Mouse (Mus musculus) hindbrain, embryonic 14.5 days (tissue): ENCODE measurements at regions not wholly inside any gene's neighbourhood (a gene's known extent, or its start where the extent isn't known, plus 50 kb on each side); places are given as distances from the start of the nearest gene placed in this dataset.
"Not testable (repeated sequence)": the region's sequence is repeated elsewhere in the genome, so short reads cannot be mapped to it uniquely, and the experiment has no call there.

Experiments used
- ATAC-seq: fragments of 200-750 bp; cut with Nextera tagmentation; 2 replicates; pipeline ENCODE4 v1.8.0; 2017; ENCODE audit warnings: moderate number of reproducible peaks, mild to moderate bottlenecking, moderate TSS enrichment, moderate library complexity; ENCODE audit not compliant: low FRiP score
- DNase-seq: peaks from one replicate; pipeline ENCODE4 v3.0.0-alpha.2; 2015; ENCODE audit warnings: low spot score
- H3K27ac ChIP-seq: fragments of 300-500 bp; sonication (generic); 2 replicates; pipeline ENCODE4 v1.5.1; 2014; ENCODE audit warnings: mild to moderate bottlenecking, moderate library complexity
- H3K27me3 ChIP-seq: fragments of 300-500 bp; sonication (generic); 2 replicates; pipeline ENCODE4 v1.6.1; 2014; ENCODE audit warnings: mild to moderate bottlenecking, low read length, mixed read lengths; ENCODE audit not compliant: control insufficient read depth, insufficient read depth
- H3K36me3 ChIP-seq: fragments of 300-500 bp; sonication (generic); replicated peaks from 2 replicates; pipeline ENCODE4 v1.6.1; 2014; ENCODE audit not compliant: control insufficient read depth, insufficient read depth
- H3K4me1 ChIP-seq: fragments of 300-500 bp; sonication (generic); replicated peaks from 2 replicates; pipeline ENCODE4 v1.6.1; 2014; ENCODE audit warnings: antibody characterized with exemption, low read length, mixed read lengths; ENCODE audit not compliant: control insufficient read depth, insufficient read depth
- H3K4me2 ChIP-seq: fragments of 300-500 bp; sonication (generic); replicated peaks from 2 replicates; pipeline ENCODE4 v1.6.1; 2014; ENCODE audit warnings: mild to moderate bottlenecking, moderate library complexity
- H3K4me3 ChIP-seq: fragments of 300-500 bp; sonication (generic); replicated peaks from 2 replicates; pipeline ENCODE4 v1.5.1; 2014; ENCODE audit warnings: mild to moderate bottlenecking, low read length
- H3K9ac ChIP-seq: fragments of 300-500 bp; sonication (generic); 2 replicates; pipeline ENCODE4 v1.6.1; 2014
- H3K9me3 ChIP-seq: fragments of 300-500 bp; sonication (generic); 2 replicates; pipeline ENCODE4 v1.6.1; 2016; ENCODE audit warnings: low read length; ENCODE audit not compliant: control insufficient read depth
- WGBS: fragments of 180-500 bp; shearing (Covaris S2); extraction: QIAGEN DNeasy Blood & Tissue Kit; methylation state at CpG from one replicate; pipeline ENCODE4 v1.1.7; 2014; 5-methylcytosine and 5-hydroxymethylcytosine counted together

- H3K4me2 ChIP-seq, result no peak overlapping the region
- DNase-seq (no peak), ATAC-seq (no peak)
- 89% methylated on average over 3 of the region's 3 CpGs for WGBS
- no peak overlapping the region for H3K9ac ChIP-seq
- no peak overlapping the region for H3K4me3 ChIP-seq
- no peaks in the 10 kb centered on the region for H3K27me3 ChIP-seq
- no peaks in the 10 kb centered on the region for H3K9me3 ChIP-seq
- no peaks in the 10 kb centered on the region for H3K4me1 ChIP-seq
- no peak overlapping the region for H3K27ac ChIP-seq
- no peaks in the 10 kb centered on the region for H3K36me3 ChIP-seq
Measured at GRCm38 (mm10) chr16:73543651-73544050, 868.0 kb downstream of the Robo2 start.

GRCm38 (mm10) chr16:73538040-73538439 lies 873.6 kb downstream of the Robo2 start:
- DNase-seq (no peak), ATAC-seq (no peak)
- H3K36me3 ChIP-seq, result no peaks in the 10 kb centered on the region
- no peaks in the 10 kb centered on the region for H3K4me1 ChIP-seq
- no peak overlapping the region for H3K9ac ChIP-seq
- H3K27ac ChIP-seq, result no peak overlapping the region
- no peaks in the 10 kb centered on the region for H3K9me3 ChIP-seq
- no peak overlapping the region for H3K4me2 ChIP-seq
- no peaks in the 10 kb centered on the region for H3K27me3 ChIP-seq
- H3K4me3 ChIP-seq, result no peak overlapping the region
- whole genome bisulfite sequencing, result 90% methylated on average over 7 of the region's 7 CpGs

- Histone ChIP-seq H3K9ac (no peak overlapping the region), H3K36me3 (no peaks in the 10 kb centered on the region), H3K27me3 (no peaks in the 10 kb centered on the region), H3K9me3 (no peaks in the 10 kb centered on the region), H3K4me1 (no peaks in the 10 kb centered on the region), H3K4me3 (no peak overlapping the region), H3K27ac (no peak overlapping the region), H3K4me2 (no peak overlapping the region)
- 94% methylated on average over 7 of the region's 7 CpGs for WGBS
- ATAC-seq, result no peak
- no peak for DNase-seq
Measured at GRCm38 (mm10) chr16:73537541-73537940, 874.1 kb downstream of the Robo2 start.

GRCm38 (mm10) chr16:73530191-73530590 lies 881.4 kb downstream of the Robo2 start:
- H3K4me2 ChIP-seq, result peak overlapping the region; percentile 38
- H3K36me3 ChIP-seq, result no peaks in the 10 kb centered on the region
- H3K27ac ChIP-seq, result no peak overlapping the region
- 0 out of 2 replicates have a peak, but pooled peaks cover 6% of the 10 kb centered on the region for H3K4me1 ChIP-seq
- no peak overlapping the region for H3K9ac ChIP-seq
- H3K27me3 ChIP-seq, result no peaks in the 10 kb centered on the region
- peak; percentile 38 for DNase-seq
- peak; percentile 40; the same call in 1 of the 2 replicates for ATAC-seq
- H3K9me3 ChIP-seq, result no peaks in the 10 kb centered on the region
- WGBS, result 14% methylated on average over 10 of the region's 10 CpGs
- peak overlapping the region; percentile 9; the same call in 1 of the 2 replicates for H3K4me3 ChIP-seq

- 87% methylated on average over 3 of the region's 3 CpGs for WGBS
- not testable (repeated sequence) for H3K4me1 ChIP-seq, H3K27me3 ChIP-seq, H3K36me3 ChIP-seq, H3K27ac ChIP-seq, DNase-seq, H3K4me3 ChIP-seq, H3K4me2 ChIP-seq, H3K9me3 ChIP-seq, H3K9ac ChIP-seq, ATAC-seq
Measured at GRCm38 (mm10) chr16:73522931-73523330, 888.7 kb downstream of the Robo2 start.

GRCm38 (mm10) chr16:73504759-73505158 lies 906.9 kb downstream of the Robo2 start:
- no peak overlapping the region for H3K27ac ChIP-seq
- no peaks in the 10 kb centered on the region for H3K27me3 ChIP-seq
- DNase-seq (no peak), ATAC-seq (no peak)
- no peak overlapping the region for H3K4me2 ChIP-seq
- H3K9ac ChIP-seq, result no peak overlapping the region
- no peaks in the 10 kb centered on the region for H3K9me3 ChIP-seq
- H3K4me1 ChIP-seq, result no peaks in the 10 kb centered on the region; the same call in 1 of the 2 replicates
- no peak overlapping the region for H3K4me3 ChIP-seq
- H3K36me3 ChIP-seq, result no peaks in the 10 kb centered on the region

- ATAC-seq (peak; percentile 66; the same call in 1 of the 2 replicates), DNase-seq (no peak)
- Histone ChIP-seq H3K9me3 (no peaks in the 10 kb centered on the region), H3K36me3 (no peaks in the 10 kb centered on the region), H3K4me3 (no peak overlapping the region), H3K4me2 (no peak overlapping the region), H3K27ac (no peak overlapping the region), H3K9ac (no peak overlapping the region), H3K27me3 (no peaks in the 10 kb centered on the region), H3K4me1 (no peaks in the 10 kb centered on the region)
- 32% methylated on average over 1 of the region's 1 CpGs for WGBS
Measured at GRCm38 (mm10) chr16:73498636-73499208, 912.9 kb downstream of the Robo2 start.

GRCm38 (mm10) chr16:73483214-73483856 lies 928.3 kb downstream of the Robo2 start:
- DNase-seq (no peak), ATAC-seq (no peak)
- H3K27me3 ChIP-seq, result no peaks in the 10 kb centered on the region
- no peak overlapping the region for H3K4me2 ChIP-seq
- no peaks in the 10 kb centered on the region for H3K4me1 ChIP-seq
- no peaks in the 10 kb centered on the region for H3K36me3 ChIP-seq
- H3K9ac ChIP-seq, result no peak overlapping the region
- no peaks in the 10 kb centered on the region for H3K9me3 ChIP-seq
- no peak overlapping the region for H3K27ac ChIP-seq
- 77% methylated on average over 2 of the region's 2 CpGs for WGBS
- H3K4me3 ChIP-seq, result no peak overlapping the region

GRCm38 (mm10) chr16:73482176-73482575 lies 929.4 kb downstream of the Robo2 start:
- Histone ChIP-seq H3K9me3 (no peaks in the 10 kb centered on the region), H3K36me3 (no peaks in the 10 kb centered on the region), H3K9ac (no peak overlapping the region), H3K27ac (no peak overlapping the region), H3K4me2 (no peak overlapping the region), H3K27me3 (no peaks in the 10 kb centered on the region), H3K4me1 (no peaks in the 10 kb centered on the region), H3K4me3 (no peak overlapping the region)
- ATAC-seq (no peak), DNase-seq (no peak)
- 72% methylated on average over 6 of the region's 6 CpGs for WGBS
